Mouse (Mus musculus): Measurements from ENCODE around the gene Slc8a1.

DNA sequence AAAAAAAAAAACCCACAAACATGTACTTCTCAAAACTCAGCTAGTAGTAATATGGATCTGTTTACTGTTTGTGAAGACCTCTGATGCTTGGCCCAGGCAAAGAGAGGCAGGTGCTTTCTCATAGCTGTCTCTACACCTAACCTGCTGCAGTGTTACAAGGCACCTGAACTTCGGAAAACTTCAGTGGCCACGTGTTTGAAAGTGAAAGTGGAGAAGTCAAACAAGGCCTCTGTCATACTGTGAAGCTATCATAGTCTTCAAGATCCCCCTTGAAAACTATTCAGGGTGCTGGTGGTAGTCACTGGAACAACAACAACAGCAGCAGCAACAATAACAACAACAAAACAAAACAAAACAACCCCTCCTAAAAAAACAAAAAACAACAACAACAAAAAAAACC is 40.5 kb downstream of the Slc8a1 start:
- no peak for TF ChIP-seq GATA1 (IDR thresholded peaks at IDR 0.05; ENCODE audit: borderline replicate concordance, low read length)
- TF ChIP-seq FLI1 (IDR thresholded peaks at IDR 0.05; ENCODE audit: low read length) = no peak
